Mouse (Mus musculus): ENCODE data around the gene Slc2a2. TPM values are rescaled to one million over a fixed set of nuclear protein-coding genes. Genes with fewer than 3 reads are reported as not detected.

The Slc2a2 gene
- total RNA-seq (2023), result not detected

GRCm38 (mm10) chr3:28697797-28698196 is at the start of gene Slc2a2:
Gene Slc2a2, plus strand, starts transcription at chr3:28697903.

Other genes with a start within 250 kb of the Slc2a2 start
- gene Eif5a2, start 83.4 kb downstream of the Slc2a2 start, total RNA-seq (2023), result 3.8 TPM
- 339 TPM for gene Rpl22l1, start 107.5 kb downstream of the Slc2a2 start, total RNA-seq (2023)
- not detected for gene Gm1527, start 194.7 kb downstream of the Slc2a2 start, total RNA-seq (2023)

Data from CD4-positive naive resting alpha-beta T cell, adult 76 days (primary cell).